Mouse (Mus musculus): ENCODE results near the gene Col26a1.

The Col26a1 gene

GRCm38 (mm10) chr5:136881380-136882009, 1.5 kb downstream of the Col26a1 start:
- peak; percentile 97 for DNase-seq (ENCODE audit: low spot score)

GRCm38 (mm10) chr5:136880101-136880500, 2.9 kb downstream of the Col26a1 start:
- DNase-seq (ENCODE audit: low spot score): no peak

DNA sequence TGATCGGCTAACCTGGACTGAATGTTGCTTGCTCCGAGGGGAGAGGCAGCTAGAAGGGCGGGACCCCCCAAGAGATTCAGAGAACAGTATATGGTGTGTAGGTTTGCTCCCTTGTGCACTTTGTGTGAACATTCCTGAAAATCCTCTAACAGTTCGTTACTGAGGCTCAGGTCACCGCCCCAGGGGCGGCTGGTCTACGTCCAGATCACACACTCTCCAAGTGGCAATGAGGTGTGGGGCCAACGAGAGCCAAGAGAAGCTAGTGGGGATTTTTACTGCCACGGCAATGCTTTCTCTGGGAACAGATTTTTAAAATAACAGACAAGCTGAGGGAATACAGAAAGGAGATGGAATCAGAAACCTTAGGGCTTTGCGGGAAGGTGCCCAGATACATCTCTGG, 8.7 kb downstream of the Col26a1 start:
- DNase-seq (ENCODE audit: low spot score): no peak

- no peak for DNase-seq (ENCODE audit: low spot score)
These were observed 10.6 kb downstream of the Col26a1 start for GRCm38 (mm10) chr5:136872417-136872816.

GRCm38 (mm10) chr5:136869451-136870114, 13.4 kb downstream of the Col26a1 start:
- DNase-seq (ENCODE audit: low spot score): peak; percentile 65

GRCm38 (mm10) chr5:136867706-136868105, 15.3 kb downstream of the Col26a1 start:
- no peak for DNase-seq (ENCODE audit: low spot score)

- DNase-seq (ENCODE audit: low spot score): peak; percentile 93
These were observed 18.9 kb downstream of the Col26a1 start for GRCm38 (mm10) chr5:136863961-136864674.

- DNase-seq (ENCODE audit: low spot score): peak; percentile 21
These were observed 19.7 kb downstream of the Col26a1 start for GRCm38 (mm10) chr5:136863276-136863675.

DNA sequence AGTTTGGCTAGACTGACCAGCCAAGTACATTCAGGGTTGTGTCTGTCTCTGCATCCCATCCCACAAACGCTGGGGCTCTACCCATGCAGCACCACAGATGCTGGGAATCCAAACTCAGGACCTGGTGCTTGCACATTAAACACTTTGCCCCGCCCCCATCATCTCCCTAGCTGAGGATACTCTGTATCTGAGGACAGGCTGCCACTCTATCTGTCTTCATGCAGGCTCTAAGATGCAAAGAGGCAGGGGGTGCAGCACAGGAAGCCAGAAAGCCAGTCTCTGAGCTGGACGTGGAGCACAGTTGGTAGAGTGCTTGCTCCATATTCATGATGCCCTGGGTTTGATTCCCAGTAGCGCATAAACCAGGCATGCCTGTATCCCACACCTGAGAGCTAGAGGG, 20.2 kb downstream of the Col26a1 start:
- peak; percentile 33 for DNase-seq (ENCODE audit: low spot score)

DNA sequence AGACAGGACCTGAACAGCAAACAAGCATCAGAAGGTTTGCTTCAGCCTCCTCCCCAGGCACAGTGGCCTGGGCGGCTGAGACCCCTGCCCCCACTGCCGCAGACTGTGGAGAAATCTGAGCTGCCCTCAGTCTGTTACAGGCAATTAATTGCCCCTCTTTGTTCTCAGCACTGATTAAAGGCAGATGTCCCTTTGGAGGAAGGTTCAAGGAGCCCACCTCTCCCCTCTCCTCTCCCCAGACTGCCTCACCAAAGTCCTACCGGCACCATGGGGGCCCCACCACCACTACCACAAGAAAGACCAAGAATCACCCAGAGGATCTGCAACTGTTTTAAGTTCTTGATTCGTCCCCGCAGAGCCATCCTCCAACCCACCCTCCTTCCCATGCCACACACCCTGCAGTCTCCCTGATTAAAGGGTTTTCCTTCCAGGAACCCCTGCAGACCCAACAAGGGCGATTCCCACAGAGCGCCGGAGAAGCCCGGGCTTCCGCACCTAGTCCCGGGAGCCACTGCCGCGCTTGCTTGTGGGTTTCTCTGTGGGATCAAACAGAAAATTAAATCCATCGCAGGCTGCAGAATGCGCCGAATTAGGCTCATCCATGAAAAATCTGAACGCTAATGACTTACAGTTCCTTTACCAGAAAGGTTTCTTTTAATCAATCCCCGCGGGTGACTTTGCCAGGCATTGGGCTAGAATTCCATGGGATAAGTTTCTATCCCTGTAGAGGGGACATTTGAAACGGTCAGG, 21.6 kb downstream of the Col26a1 start:
- peak; percentile 87 for DNase-seq (ENCODE audit: low spot score)

GRCm38 (mm10) chr5:136850716-136851115, 32.3 kb downstream of the Col26a1 start:
- DNase-seq (ENCODE audit: low spot score): no peak

GRCm38 (mm10) chr5:136846385-136847264, 36.4 kb downstream of the Col26a1 start:
- DNase-seq (ENCODE audit: low spot score): no peak

GRCm38 (mm10) chr5:136843930-136844329, 39.1 kb downstream of the Col26a1 start:
- DNase-seq (ENCODE audit: low spot score): no peak

GRCm38 (mm10) chr5:136840036-136840435, 43.0 kb downstream of the Col26a1 start:
- DNase-seq (ENCODE audit: low spot score): peak; percentile 91

DNA sequence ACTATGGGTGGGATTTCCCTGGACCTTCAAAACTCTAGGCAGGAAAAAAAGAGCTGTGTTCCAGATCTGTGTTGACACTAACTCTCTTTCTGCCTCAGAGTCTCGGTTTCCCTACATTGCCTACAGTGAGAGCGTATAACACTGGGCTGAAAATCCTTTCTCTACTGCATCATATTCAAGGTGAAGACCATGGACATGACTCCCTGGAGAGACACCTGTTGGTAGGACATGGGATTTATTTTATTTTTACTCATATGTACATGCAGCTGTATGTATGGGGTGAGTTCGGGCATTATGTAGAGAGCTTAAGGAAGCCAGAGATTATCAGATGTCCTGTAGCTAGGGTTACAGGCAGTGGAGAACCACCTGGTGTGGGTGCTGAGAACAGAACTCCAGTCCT, 50.0 kb downstream of the Col26a1 start:
- DNase-seq (ENCODE audit: low spot score): no peak

DNA sequence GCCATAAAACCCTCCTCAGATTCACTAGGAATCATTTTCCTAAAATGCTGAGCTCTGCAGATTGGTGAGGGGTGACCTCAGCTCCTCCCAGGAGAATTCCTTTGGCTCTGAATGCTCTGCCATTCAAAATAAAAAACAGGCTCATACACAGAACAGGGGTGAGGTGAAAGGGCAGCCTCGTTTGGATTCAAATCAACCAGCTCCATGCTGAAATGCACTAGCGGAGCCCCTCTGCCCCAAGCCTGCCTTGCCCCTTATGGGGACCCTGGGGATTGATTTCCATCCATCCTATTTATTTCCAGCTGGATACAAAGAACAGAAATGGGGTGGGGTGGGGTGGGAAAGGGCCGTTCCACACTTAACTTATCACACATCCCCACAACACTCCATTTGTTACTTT, 52.9 kb downstream of the Col26a1 start:
- no peak for DNase-seq (ENCODE audit: low spot score)

GRCm38 (mm10) chr5:136821971-136822370, 61.0 kb downstream of the Col26a1 start:
- no peak for DNase-seq (ENCODE audit: low spot score)

GRCm38 (mm10) chr5:136820911-136821310, 62.1 kb downstream of the Col26a1 start:
- no peak for DNase-seq (ENCODE audit: low spot score)

DNA sequence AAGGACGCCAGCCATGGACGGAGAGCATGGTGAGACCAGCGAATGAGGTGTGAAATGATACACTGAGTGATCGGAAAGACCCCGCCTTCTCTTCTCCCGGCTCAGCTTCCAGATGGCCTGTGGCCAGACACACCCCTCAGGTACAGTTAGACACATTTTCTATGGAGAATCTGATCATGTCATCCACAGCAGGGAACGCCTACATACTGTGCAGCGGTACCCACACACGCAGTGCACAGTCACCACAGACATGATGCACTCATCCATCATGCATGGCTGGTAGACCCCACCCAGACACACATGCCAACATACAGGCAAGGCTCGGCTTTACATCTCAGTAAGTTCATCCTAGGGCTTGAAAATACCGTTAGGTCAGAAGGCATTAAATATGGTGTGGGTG, 63.3 kb downstream of the Col26a1 start:
- no peak for DNase-seq (ENCODE audit: low spot score)

GRCm38 (mm10) chr5:136810539-136811374, 72.3 kb downstream of the Col26a1 start:
- peak; percentile 75 for DNase-seq (ENCODE audit: low spot score)

Data from embryo, embryonic 10 days (tissue).